Mouse (Mus musculus) intestine, postnatal 0 days (tissue): ENCODE data around the gene Olfr288. TPM values are rescaled to one million over a fixed set of nuclear protein-coding genes. Genes with fewer than 3 reads are reported as not detected.

ENCODE experiments used
- ATAC-seq: fragments of 200-750 bp; cut with Nextera tagmentation; 2 replicates; pipeline ENCODE4 v1.8.0; 2017; ENCODE audit warnings: mild to moderate bottlenecking, moderate TSS enrichment, moderate library complexity
- H3K27ac ChIP-seq: fragments of 300-500 bp; sonication (generic); 2 replicates; pipeline ENCODE4 v1.5.1; 2014; ENCODE audit warnings: mild to moderate bottlenecking, low read depth, low read length, moderate library complexity
- H3K27me3 ChIP-seq: fragments of 300-500 bp; sonication (generic); replicated peaks from 2 replicates; pipeline ENCODE4 v1.6.1; 2014; ENCODE audit warnings: low read length, mixed read lengths; ENCODE audit not compliant: control insufficient read depth, insufficient read depth
- H3K36me3 ChIP-seq: fragments of 300-500 bp; sonication (generic); 2 replicates; pipeline ENCODE4 v1.6.1; 2014; ENCODE audit warnings: mild to moderate bottlenecking, moderate library complexity; ENCODE audit not compliant: control insufficient read depth, insufficient read depth
- H3K4me1 ChIP-seq: fragments of 300-500 bp; sonication (generic); replicated peaks from 2 replicates; pipeline ENCODE4 v1.6.1; 2014; ENCODE audit warnings: antibody characterized with exemption, low read length, mixed read lengths; ENCODE audit not compliant: control insufficient read depth, insufficient read depth
- H3K4me2 ChIP-seq: fragments of 300-500 bp; sonication (generic); replicated peaks from 2 replicates; pipeline ENCODE4 v1.6.1; 2014; ENCODE audit warnings: low read depth, mild to moderate bottlenecking, moderate library complexity
- H3K4me3 ChIP-seq: fragments of 300-500 bp; sonication (generic); 2 replicates; pipeline ENCODE4 v1.5.1; 2014; ENCODE audit warnings: low read depth, low read length
- H3K9ac ChIP-seq: fragments of 300-500 bp; sonication (generic); 2 replicates; pipeline ENCODE4 v1.6.1; 2014; ENCODE audit warnings: mild to moderate bottlenecking, low read depth, low read length
- H3K9me3 ChIP-seq: fragments of 300-500 bp; sonication (generic); 2 replicates; pipeline ENCODE4 v1.6.1; 2016; ENCODE audit warnings: mixed run types; ENCODE audit not compliant: control insufficient read depth
- CTCF ChIP-seq: sonication (generic); IDR thresholded peaks from 2 replicates; pipeline ENCODE4 v1.5.1; 2016; ENCODE audit warnings: low read depth, mild to moderate bottlenecking, control low read depth, antibody characterized with exemption, moderate library complexity
- WGBS: fragments of 180-500 bp; shearing (Covaris S2); extraction: QIAGEN DNeasy Blood & Tissue Kit; methylation state at CpG from one replicate; pipeline ENCODE4 v1.1.7; 2014; 5-methylcytosine and 5-hydroxymethylcytosine counted together
- polyA plus RNA-seq: library from polyadenylated mRNA; unstranded; fragments of >200 nt; fragmentation: Nextera tagmentation; extraction: Ambion mirVana; gene quantifications from 2 replicates; pipeline ENCODE4 v1.2.1, GENCODE M21; 2015

The Olfr288 gene
- polyA plus RNA-seq, 1 experiment from 2014 or later, result not detected

DNA sequence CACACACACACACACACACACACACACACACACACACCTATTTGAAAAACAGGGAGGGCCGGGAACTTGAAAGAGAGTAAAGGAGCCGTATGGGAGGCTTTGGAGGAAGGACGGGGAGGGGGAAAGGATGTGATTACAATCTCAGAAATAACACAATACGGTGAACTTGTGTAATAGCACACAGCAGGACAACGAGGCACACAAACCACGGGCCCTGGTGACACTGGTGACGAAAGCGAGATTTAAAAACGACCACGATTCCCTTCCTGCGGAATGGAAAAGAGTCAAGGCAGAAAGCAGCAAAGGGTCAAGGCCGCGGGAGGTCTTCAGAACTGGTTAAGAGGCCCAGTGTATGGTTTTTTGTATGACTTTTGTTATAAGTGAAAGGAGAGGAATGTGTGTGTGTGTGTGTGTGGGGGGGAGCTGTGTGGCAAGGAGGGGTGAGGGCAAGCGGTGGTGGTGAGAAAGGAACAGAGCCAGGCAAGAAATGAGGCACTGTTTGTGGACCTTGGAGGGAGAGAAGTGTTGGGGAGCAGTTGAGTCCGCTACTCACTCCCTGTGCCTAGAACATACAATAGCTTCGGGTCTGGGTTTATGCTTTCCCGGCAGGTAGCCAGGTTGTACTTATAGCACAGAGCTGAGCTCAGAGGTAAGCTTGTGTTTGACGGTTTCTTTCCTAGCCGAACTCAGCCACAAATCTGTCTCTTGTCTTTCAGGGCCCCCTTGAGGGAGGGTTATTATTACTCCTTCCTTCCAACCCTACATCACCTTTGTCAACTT, 34.1 kb downstream of the Olfr288 start:
- peaks cover under 1% of the 10 kb centered on the region for H3K27me3 ChIP-seq
- H3K36me3 ChIP-seq, result no peaks in the 10 kb centered on the region
- no peak overlapping the region for H3K4me3 ChIP-seq
- ATAC-seq, result no peak
- H3K4me1 ChIP-seq, result no peaks in the 10 kb centered on the region
- no peak overlapping the region for H3K27ac ChIP-seq
- 73% methylated on average over 19 of the region's 19 CpGs for WGBS
- no peak overlapping the region for H3K9ac ChIP-seq
- no peaks in the 10 kb centered on the region for H3K9me3 ChIP-seq
- no peak for TF ChIP-seq CTCF
- no peak overlapping the region for H3K4me2 ChIP-seq

DNA sequence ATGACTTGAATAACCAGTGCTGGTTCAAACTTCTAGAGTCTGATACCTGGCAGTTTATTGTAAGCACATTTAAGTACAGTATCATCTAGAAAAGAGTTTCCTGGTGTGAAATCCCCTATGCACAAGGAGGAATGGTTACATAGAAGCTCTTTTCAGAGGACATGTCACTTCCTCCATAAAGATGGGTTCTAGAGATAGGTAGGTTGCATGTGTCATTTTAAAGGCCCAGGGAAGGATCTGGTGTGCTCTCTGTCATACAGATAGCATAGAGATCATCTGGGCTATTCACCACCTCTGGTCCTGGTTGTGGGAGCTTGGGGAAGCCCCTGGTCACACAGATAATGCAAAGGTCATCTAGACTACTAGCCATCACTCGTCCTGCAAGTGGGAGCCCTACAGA, 38.1 kb downstream of the Olfr288 start:
- Histone ChIP-seq H3K9ac (no peak overlapping the region), H3K9me3 (no peaks in the 10 kb centered on the region), H3K36me3 (no peaks in the 10 kb centered on the region), H3K27me3 (no peaks in the 10 kb centered on the region), H3K4me3 (no peak overlapping the region), H3K27ac (no peak overlapping the region), H3K4me1 (no peaks in the 10 kb centered on the region), H3K4me2 (no peak overlapping the region)
- TF ChIP-seq CTCF, result no peak
- 55% methylated on average over 1 of the region's 1 CpGs for WGBS
- no peak for ATAC-seq

DNA sequence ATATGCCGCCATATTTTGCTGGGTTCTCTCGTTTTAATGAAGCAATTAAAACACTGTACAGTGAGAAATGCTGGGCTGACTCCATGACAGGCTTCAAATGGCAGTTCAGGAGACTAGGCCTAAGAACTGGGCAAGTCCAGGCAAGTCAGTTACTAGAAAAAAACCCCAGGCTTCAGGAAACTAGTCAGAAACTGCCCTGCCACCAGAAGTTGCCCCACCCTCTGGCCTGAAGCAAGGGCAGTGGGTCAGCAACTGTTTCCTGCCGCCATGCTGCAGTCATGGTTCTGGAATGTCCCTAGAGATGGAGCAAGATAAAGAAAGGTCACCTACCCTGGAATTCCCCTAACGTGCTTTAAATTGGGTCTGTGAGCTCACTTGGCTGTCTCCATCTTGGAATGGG, 39.4 kb downstream of the Olfr288 start:
- Histone ChIP-seq H3K27me3 (no peaks in the 10 kb centered on the region), H3K27ac (no peak overlapping the region), H3K9me3 (no peaks in the 10 kb centered on the region), H3K4me2 (no peak overlapping the region), H3K4me1 (no peaks in the 10 kb centered on the region), H3K4me3 (no peak overlapping the region), H3K9ac (no peak overlapping the region), H3K36me3 (no peaks in the 10 kb centered on the region)
- 63% methylated on average over 4 of the region's 4 CpGs for WGBS
- no peak for TF ChIP-seq CTCF
- ATAC-seq, result no peak

DNA sequence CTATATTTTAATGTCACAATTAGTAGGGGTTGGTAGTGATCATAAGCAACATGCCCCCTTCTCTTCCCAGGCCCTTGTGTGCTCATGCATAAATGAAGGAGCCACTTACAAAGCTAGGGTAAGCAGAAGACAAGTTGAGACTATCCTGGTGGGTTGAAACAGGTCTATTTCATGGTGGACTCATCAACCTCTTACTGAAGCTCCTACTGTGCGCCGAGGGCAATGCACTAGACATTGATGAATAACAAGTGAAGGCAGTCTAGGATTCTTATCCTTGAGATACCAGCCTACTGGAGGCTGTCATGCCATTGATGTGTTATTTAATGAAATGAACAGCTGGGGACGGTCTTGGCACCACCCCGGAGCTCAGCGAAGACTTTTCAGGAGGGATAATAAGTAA, 40.1 kb downstream of the Olfr288 start:
- WGBS, result 94% methylated on average over 5 of the region's 5 CpGs
- no peak for ATAC-seq
- no peak for TF ChIP-seq CTCF
- no peaks in the 10 kb centered on the region for H3K9me3 ChIP-seq
- H3K4me2 ChIP-seq, result no peak overlapping the region
- H3K9ac ChIP-seq, result no peak overlapping the region
- no peaks in the 10 kb centered on the region for H3K4me1 ChIP-seq
- no peak overlapping the region for H3K27ac ChIP-seq
- no peaks in the 10 kb centered on the region for H3K27me3 ChIP-seq
- H3K36me3 ChIP-seq, result no peaks in the 10 kb centered on the region
- no peak overlapping the region for H3K4me3 ChIP-seq

DNA sequence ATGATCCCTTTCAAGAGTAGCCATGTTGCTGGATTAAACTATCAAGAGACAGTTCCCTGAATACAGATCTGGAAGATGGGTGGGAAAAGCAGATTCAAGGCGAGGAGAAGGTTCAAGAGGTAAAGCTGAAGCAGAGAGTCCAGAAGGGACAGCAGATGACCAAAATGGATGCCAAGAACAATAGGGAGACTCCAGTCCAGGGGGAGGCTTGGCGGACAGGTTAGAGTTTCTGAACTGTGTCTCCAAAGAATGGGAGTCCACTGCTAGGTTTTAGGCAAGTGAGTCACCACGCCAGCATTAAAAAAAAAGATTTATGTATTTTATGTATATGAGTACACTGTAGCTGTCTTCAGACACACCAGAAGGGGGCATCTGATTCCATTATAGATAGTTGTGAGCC, 40.7 kb downstream of the Olfr288 start:
- Histone ChIP-seq H3K27me3 (no peaks in the 10 kb centered on the region), H3K9me3 (no peaks in the 10 kb centered on the region), H3K4me2 (no peak overlapping the region), H3K4me1 (no peaks in the 10 kb centered on the region), H3K4me3 (no peak overlapping the region), H3K27ac (no peak overlapping the region), H3K9ac (no peak overlapping the region), H3K36me3 (no peaks in the 10 kb centered on the region)
- TF ChIP-seq CTCF, result no peak
- WGBS, result 80% methylated on average over 3 of the region's 3 CpGs
- ATAC-seq, result no peak

DNA sequence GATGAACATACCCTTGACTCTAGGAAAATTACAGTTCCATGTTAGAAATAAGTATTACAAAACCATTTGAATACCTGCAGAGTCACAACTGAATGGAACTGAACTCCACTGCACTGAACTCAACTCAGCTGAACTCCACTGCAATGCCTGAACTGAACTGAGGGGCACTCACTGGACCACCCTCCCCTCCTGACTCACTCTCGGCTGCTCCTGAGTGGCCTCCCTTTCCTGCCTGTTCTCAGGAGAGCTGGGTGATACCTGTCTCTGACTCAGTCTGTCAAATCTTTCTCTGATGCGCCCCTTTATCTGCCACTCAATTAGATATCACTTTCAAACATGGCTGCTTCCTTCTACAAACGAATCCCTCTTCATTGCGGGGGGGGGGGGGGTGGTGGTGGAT, 41.2 kb downstream of the Olfr288 start:
- Histone ChIP-seq H3K27me3 (no peaks in the 10 kb centered on the region), H3K9ac (no peak overlapping the region), H3K36me3 (no peaks in the 10 kb centered on the region), H3K4me1 (no peaks in the 10 kb centered on the region), H3K9me3 (no peaks in the 10 kb centered on the region), H3K27ac (no peak overlapping the region), H3K4me2 (no peak overlapping the region), H3K4me3 (no peak overlapping the region)
- no peak for ATAC-seq
- WGBS, result 50% methylated on average over 4 of the region's 4 CpGs
- no peak for TF ChIP-seq CTCF
